Mouse (Mus musculus): ENCODE measurements around the gene Zc3h18. TPM values are rescaled to one million over a fixed set of nuclear protein-coding genes. Genes with fewer than 3 reads are reported as not detected.

Gene Zc3h18
- polyA plus RNA-seq, 2 experiments, result 31.3 to 58.1 TPM

DNA sequence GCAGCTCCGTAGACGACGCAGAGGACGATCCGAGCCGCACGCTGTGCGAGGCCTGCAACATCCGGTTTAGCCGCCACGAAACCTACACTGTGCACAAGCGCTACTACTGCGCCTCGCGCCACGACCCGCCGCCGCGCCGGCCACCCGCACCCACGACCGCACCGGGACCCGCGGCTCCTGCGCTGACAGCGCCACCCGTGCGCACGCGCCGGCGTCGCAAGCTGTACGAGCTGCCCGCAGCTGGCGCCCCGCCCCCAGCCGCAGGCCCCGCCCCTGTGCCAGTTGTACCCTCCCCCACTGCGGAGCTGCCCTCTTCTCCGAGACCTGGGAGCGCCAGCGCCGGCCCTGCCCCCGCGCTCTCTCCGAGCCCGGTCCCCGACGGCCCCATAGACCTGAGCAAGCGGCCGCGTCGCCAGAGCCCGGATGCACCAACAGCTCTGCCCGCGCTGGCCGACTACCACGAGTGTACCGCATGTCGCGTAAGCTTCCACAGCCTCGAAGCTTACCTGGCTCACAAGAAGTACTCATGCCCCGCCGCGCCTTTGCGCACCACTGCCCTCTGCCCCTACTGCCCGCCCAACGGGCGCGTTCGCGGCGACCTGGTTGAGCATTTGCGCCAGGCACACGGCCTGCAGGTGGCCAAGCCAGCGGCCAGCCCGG is 40.0 kb upstream of the Zc3h18 start:
- WGBS, result 4% methylated on average over 81 of the region's 81 CpGs
- ATAC-seq (ENCODE audit: low FRiP score, low read depth) (peak; percentile 67; the same call in 1 of the 2 replicates), DNase-seq (ENCODE audit: low spot score) (peak; percentile 46)
- Histone ChIP-seq H3K4me1 (ENCODE audit: control insufficient read depth, insufficient read depth, low read length) (peaks cover 10% of the 10 kb centered on the region; the same call in 1 of the 2 replicates), H3K4me3 (replicated peaks; ENCODE audit: low read length) (peak overlapping the region; percentile 60), H3K27me3 (ENCODE audit: control insufficient read depth, insufficient read depth, low read length) (peaks cover 43% of the 10 kb centered on the region), H3K27ac (replicated peaks; ENCODE audit: low read depth, low read length) (no peak overlapping the region), H3K36me3 (ENCODE audit: control insufficient read depth, insufficient read depth, low read length) (0 out of 2 replicates have a peak, but pooled peaks cover 3% of the 10 kb centered on the region), H3K9ac (ENCODE audit: low read depth, low read length, severe bottlenecking) (peak overlapping the region; percentile 58), H3K4me2 (replicated peaks; ENCODE audit: low read depth, low read length, severe bottlenecking) (peak overlapping the region; percentile 98), H3K9me3 (ENCODE audit: control insufficient read depth, low read length) (no peaks in the 10 kb centered on the region)
- TF ChIP-seq POLR2A (IDR thresholded peaks at IDR 0.05; ENCODE audit: borderline replicate concordance, extremely low read depth, insufficient read depth, insufficient read length), result no peak

DNA sequence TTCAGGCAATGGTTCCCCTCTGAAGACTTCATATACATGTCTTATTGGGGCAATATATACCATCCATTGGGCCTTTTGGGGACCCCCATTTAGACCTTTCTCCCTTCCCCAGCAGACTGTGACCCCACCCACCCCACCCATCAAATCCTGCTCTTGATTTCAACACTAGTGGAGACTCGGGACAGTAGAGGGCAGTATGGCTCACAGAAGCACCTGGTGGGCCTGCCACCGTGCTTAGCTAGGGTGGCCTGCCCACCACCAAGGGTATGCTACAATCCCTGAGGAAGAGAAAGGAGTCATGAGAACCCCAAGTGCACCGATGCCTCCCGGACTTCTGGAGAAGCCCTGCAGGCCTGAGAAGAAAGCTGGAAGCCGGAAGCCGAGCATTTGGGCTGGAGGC is 37.6 kb upstream of the Zc3h18 start:
- H3K9ac ChIP-seq (ENCODE audit: low read depth, low read length, severe bottlenecking), result no peak overlapping the region
- H3K4me1 ChIP-seq (ENCODE audit: control insufficient read depth, insufficient read depth, low read length), result peaks cover 27% of the 10 kb centered on the region
- WGBS, result 53% methylated on average over 6 of the region's 6 CpGs
- no peak for TF ChIP-seq POLR2A (IDR thresholded peaks at IDR 0.05; ENCODE audit: borderline replicate concordance, extremely low read depth, insufficient read depth, insufficient read length)
- 0 out of 2 replicates have a peak, but pooled peaks cover 3% of the 10 kb centered on the region for H3K36me3 ChIP-seq (ENCODE audit: control insufficient read depth, insufficient read depth, low read length)
- no peak overlapping the region for H3K27ac ChIP-seq (replicated peaks; ENCODE audit: low read depth, low read length)
- H3K27me3 ChIP-seq (ENCODE audit: control insufficient read depth, insufficient read depth, low read length), result peaks cover 43% of the 10 kb centered on the region
- no peak for ATAC-seq (ENCODE audit: low FRiP score, low read depth)
- H3K4me2 ChIP-seq (replicated peaks; ENCODE audit: low read depth, low read length, severe bottlenecking), result no peak overlapping the region
- DNase-seq (ENCODE audit: low spot score), result no peak
- no peaks in the 10 kb centered on the region for H3K9me3 ChIP-seq (ENCODE audit: control insufficient read depth, low read length)
- no peak overlapping the region for H3K4me3 ChIP-seq (replicated peaks; ENCODE audit: low read length)

DNA sequence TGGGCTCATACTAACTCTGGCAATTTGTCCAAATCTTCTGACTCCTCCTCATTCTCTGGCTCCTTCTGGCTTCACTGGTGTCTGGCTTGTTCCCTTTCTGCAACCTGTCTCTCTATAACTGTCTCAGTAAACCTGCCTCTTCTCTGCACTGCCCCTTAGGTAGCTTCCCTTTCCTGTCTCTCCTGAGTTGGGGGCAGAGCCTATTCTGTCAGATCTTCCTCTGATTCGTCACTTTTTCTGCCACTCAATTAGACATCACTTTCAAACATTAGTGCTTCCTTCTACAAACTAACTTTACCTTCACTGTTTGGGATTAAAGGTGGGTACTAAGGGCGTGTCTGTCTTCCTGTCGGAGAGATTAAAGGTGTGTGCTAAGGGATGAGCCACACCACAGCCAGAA is 35.6 kb upstream of the Zc3h18 start:
- Histone ChIP-seq H3K36me3 (ENCODE audit: control insufficient read depth, insufficient read depth, low read length) (no peaks in the 10 kb centered on the region), H3K9ac (ENCODE audit: low read depth, low read length, severe bottlenecking) (no peak overlapping the region), H3K27ac (replicated peaks; ENCODE audit: low read depth, low read length) (no peak overlapping the region), H3K4me3 (replicated peaks; ENCODE audit: low read length) (no peak overlapping the region), H3K9me3 (ENCODE audit: control insufficient read depth, low read length) (no peaks in the 10 kb centered on the region), H3K4me1 (ENCODE audit: control insufficient read depth, insufficient read depth, low read length) (peaks cover 30% of the 10 kb centered on the region), H3K4me2 (replicated peaks; ENCODE audit: low read depth, low read length, severe bottlenecking) (no peak overlapping the region), H3K27me3 (ENCODE audit: control insufficient read depth, insufficient read depth, low read length) (peaks cover 31% of the 10 kb centered on the region)
- 78% methylated on average over 3 of the region's 3 CpGs for WGBS
- DNase-seq (ENCODE audit: low spot score) (no peak), ATAC-seq (ENCODE audit: low FRiP score, low read depth) (no peak)
- TF ChIP-seq POLR2A (IDR thresholded peaks at IDR 0.05; ENCODE audit: borderline replicate concordance, extremely low read depth, insufficient read depth, insufficient read length), result no peak

DNA sequence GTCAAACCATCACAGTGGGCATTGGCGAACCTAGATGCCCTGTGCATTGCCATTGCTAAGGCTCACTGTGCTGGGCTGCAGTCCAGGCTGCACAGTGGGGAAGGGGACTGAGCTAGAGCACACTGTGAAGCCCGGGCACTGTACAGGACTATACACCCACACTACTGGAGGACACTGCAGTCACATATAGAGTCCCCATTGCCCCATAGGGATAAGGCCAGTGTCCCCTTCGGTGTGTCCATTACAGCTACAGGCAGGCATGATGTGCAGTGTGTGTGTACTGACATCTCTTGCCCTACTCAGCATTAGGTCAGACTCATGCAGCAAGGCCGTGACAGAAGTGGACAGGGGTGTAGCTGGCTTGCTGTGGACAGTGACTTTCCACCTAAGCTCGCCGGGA is 34.6 kb upstream of the Zc3h18 start:
- no peak for DNase-seq (ENCODE audit: low spot score)
- no peaks in the 10 kb centered on the region for H3K9me3 ChIP-seq (ENCODE audit: control insufficient read depth, low read length)
- no peak for TF ChIP-seq POLR2A (IDR thresholded peaks at IDR 0.05; ENCODE audit: borderline replicate concordance, extremely low read depth, insufficient read depth, insufficient read length)
- H3K36me3 ChIP-seq (ENCODE audit: control insufficient read depth, insufficient read depth, low read length), result no peaks in the 10 kb centered on the region
- no peak overlapping the region for H3K4me2 ChIP-seq (replicated peaks; ENCODE audit: low read depth, low read length, severe bottlenecking)
- no peak overlapping the region for H3K27ac ChIP-seq (replicated peaks; ENCODE audit: low read depth, low read length)
- WGBS, result 84% methylated on average over 6 of the region's 6 CpGs
- no peak overlapping the region for H3K4me3 ChIP-seq (replicated peaks; ENCODE audit: low read length)
- peaks cover 25% of the 10 kb centered on the region for H3K4me1 ChIP-seq (ENCODE audit: control insufficient read depth, insufficient read depth, low read length)
- ATAC-seq (ENCODE audit: low FRiP score, low read depth), result no peak
- H3K9ac ChIP-seq (ENCODE audit: low read depth, low read length, severe bottlenecking), result no peak overlapping the region
- H3K27me3 ChIP-seq (ENCODE audit: control insufficient read depth, insufficient read depth, low read length), result peaks cover 20% of the 10 kb centered on the region

DNA sequence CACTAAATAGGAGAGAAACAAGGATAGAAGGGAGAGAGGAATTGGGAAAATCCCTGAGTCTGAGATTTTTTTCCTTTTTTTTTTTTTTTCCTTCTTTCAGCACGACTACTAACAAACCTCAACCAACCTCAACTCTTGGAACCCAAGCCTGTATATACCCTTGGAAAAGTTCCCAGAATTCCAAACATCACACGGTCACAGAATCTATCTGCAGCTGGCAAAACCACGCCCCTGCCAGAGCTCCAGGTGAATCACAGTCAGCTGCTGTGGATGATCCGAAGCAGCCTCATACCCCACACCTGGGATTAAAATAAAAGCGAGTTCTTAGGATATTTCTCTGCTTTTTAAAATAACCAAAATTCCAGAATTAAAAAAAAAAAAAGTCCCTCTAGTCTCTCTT is 34.0 kb upstream of the Zc3h18 start:
- Histone ChIP-seq H3K9ac (ENCODE audit: low read depth, low read length, severe bottlenecking) (peak overlapping the region; percentile 6; the same call in 1 of the 2 replicates), H3K27ac (replicated peaks; ENCODE audit: low read depth, low read length) (no peak overlapping the region), H3K4me3 (replicated peaks; ENCODE audit: low read length) (no peak overlapping the region), H3K4me1 (ENCODE audit: control insufficient read depth, insufficient read depth, low read length) (peaks cover 23% of the 10 kb centered on the region), H3K36me3 (ENCODE audit: control insufficient read depth, insufficient read depth, low read length) (no peaks in the 10 kb centered on the region), H3K27me3 (ENCODE audit: control insufficient read depth, insufficient read depth, low read length) (peaks cover 15% of the 10 kb centered on the region), H3K4me2 (replicated peaks; ENCODE audit: low read depth, low read length, severe bottlenecking) (no peak overlapping the region), H3K9me3 (ENCODE audit: control insufficient read depth, low read length) (no peaks in the 10 kb centered on the region)
- WGBS, result 30% methylated on average over 5 of the region's 5 CpGs
- DNase-seq (ENCODE audit: low spot score) (no peak), ATAC-seq (ENCODE audit: low FRiP score, low read depth) (no peak)
- no peak for TF ChIP-seq POLR2A (IDR thresholded peaks at IDR 0.05; ENCODE audit: borderline replicate concordance, extremely low read depth, insufficient read depth, insufficient read length)
